Mouse (Mus musculus) ES-E14 (cell line): ENCODE data around the gene Gm11213. TPM values are rescaled to one million over a fixed set of nuclear protein-coding genes. Genes with fewer than 3 reads are reported as not detected.

Experiments used
- DNase-seq: peaks from one replicate; pipeline ENCODE4 v3.0.0-alpha.2; 2013; ENCODE audit warnings: low read depth, low spot score
- H3K27ac ChIP-seq: 2 replicates; pipeline ENCODE4 v1.5.1; 2012; ENCODE audit warnings: low read depth, mild to moderate bottlenecking, low read length, moderate library complexity, mixed read lengths; ENCODE audit not compliant: poor library complexity, insufficient read depth, severe bottlenecking
- H3K36me3 ChIP-seq: 2 replicates; pipeline ENCODE4 v1.6.1; 2012; ENCODE audit warnings: mild to moderate bottlenecking, low read length, moderate library complexity, mixed read lengths; ENCODE audit not compliant: control insufficient read depth, poor library complexity, insufficient read depth, severe bottlenecking
- H3K4me1 ChIP-seq, 2 experiments: fragments of 150-350 bp in 1 of 2; sonication (generic) in 1 of 2; 2 replicates each; pipeline ENCODE4 v1.6.1; 2012; ENCODE audit warnings: low read length in 2 of 2, mild to moderate bottlenecking in 1 of 2, mixed read lengths in 1 of 2; ENCODE audit not compliant: control insufficient read depth in 2 of 2, insufficient read depth in 2 of 2, poor library complexity in 1 of 2
- H3K4me3 ChIP-seq, 2 experiments: fragments of 150-350 bp in 1 of 2; sonication (generic) in 1 of 2; 2 replicates each; pipeline ENCODE4 v1.5.1; 2012; ENCODE audit warnings: low read length in 2 of 2, low read depth in 1 of 2, mild to moderate bottlenecking in 1 of 2, mixed read lengths in 1 of 2; ENCODE audit not compliant: insufficient read depth in 1 of 2, poor library complexity in 1 of 2, severe bottlenecking in 1 of 2
- H3K9ac ChIP-seq: 2 replicates; pipeline ENCODE4 v1.6.1; 2012; ENCODE audit warnings: low read depth, mild to moderate bottlenecking, low read length, mixed read lengths; ENCODE audit not compliant: poor library complexity, insufficient read depth, severe bottlenecking
- H3K9me3 ChIP-seq: fragments of 150-350 bp; sonication (generic); 2 replicates; pipeline ENCODE4 v1.6.1; 2012; ENCODE audit warnings: low read depth, mild to moderate bottlenecking, low read length; ENCODE audit not compliant: control insufficient read depth, insufficient read depth
- CHD2 ChIP-seq: IDR thresholded peaks from 2 replicates; pipeline ENCODE4 v1.6.1; 2014; ENCODE audit warnings: mild to moderate bottlenecking, low read depth, low read length, inconsistent platforms
- HCFC1 ChIP-seq: IDR thresholded peaks from 2 replicates; pipeline ENCODE4 v1.6.1; 2012; ENCODE audit warnings: low read length, inconsistent platforms, borderline replicate concordance; ENCODE audit not compliant: insufficient read depth
- MAFK ChIP-seq: IDR thresholded peaks from 2 replicates; pipeline ENCODE4 v1.6.1; 2014; ENCODE audit warnings: mild to moderate bottlenecking, low read depth, low read length, inconsistent platforms; ENCODE audit not compliant: insufficient read depth
- ZC3H11A ChIP-seq: IDR thresholded peaks from 2 replicates; pipeline ENCODE4 v1.6.1; 2012; ENCODE audit warnings: low read depth, mild to moderate bottlenecking, inconsistent platforms, low read length, borderline replicate concordance
- ZNF384 ChIP-seq: IDR thresholded peaks from 2 replicates; pipeline ENCODE4 v1.6.1; 2012; ENCODE audit warnings: low read depth, low read length, inconsistent platforms
- in situ Hi-C, 2 experiments: fragments of 600-800 bp; cut with MboI; formaldehyde crosslinking; loops; one replicate each; pipeline ENCODE4 v1.15.1; 2025; ENCODE audit warnings: low sequenced_read_pairs in 2 of 2, inconsistent platforms in 1 of 2; ENCODE audit not compliant: unreplicated experiment in 2 of 2
- total RNA-seq: library from RNA; depleted of rRNA; stranded (reverse); fragments of 300-350 nt; gene quantifications from 2 replicates; pipeline ENCODE4 v1.2.3, GENCODE M21; 2012

Gm11213 gene
- total RNA-seq, 1 experiment, result not detected

DNA sequence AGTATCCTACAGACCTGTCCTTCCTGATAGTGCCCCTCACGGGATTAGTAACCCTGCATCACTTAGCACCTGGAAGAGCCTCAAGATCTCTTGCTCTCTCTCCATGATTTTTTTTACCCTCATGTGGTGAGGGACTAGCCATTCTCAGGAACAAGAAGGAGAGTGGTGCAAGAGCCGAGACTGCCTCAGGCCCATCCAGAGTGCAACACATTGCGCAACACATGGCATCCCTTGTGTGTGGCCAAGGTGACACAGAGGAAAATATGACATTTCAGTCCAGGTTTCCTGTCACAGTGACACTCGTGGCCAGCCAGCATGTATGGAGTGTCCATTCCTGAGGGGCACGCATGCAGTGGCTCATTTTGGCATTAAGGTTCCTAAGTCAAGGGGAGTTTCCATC lies 32.4 kb downstream of the Gm11213 start:
- TF ChIP-seq ZC3H11A (no peak), HCFC1 (no peak), CHD2 (no peak), MAFK (no peak), ZNF384 (no peak)
- peaks cover 6% of the 10 kb centered on the region; the same call in 1 of the 2 replicates for H3K9me3 ChIP-seq
- in situ Hi-C loops, result no loop called here
- H3K4me1 ChIP-seq, result no peaks in the 10 kb centered on the region
- DNase-seq, result no peak
- H3K9ac ChIP-seq, result no peak overlapping the region
- H3K4me3 ChIP-seq, result no peak overlapping the region
- no peak overlapping the region for H3K27ac ChIP-seq
- H3K36me3 ChIP-seq, result peaks cover 12% of the 10 kb centered on the region; the same call in 1 of the 2 replicates

DNA sequence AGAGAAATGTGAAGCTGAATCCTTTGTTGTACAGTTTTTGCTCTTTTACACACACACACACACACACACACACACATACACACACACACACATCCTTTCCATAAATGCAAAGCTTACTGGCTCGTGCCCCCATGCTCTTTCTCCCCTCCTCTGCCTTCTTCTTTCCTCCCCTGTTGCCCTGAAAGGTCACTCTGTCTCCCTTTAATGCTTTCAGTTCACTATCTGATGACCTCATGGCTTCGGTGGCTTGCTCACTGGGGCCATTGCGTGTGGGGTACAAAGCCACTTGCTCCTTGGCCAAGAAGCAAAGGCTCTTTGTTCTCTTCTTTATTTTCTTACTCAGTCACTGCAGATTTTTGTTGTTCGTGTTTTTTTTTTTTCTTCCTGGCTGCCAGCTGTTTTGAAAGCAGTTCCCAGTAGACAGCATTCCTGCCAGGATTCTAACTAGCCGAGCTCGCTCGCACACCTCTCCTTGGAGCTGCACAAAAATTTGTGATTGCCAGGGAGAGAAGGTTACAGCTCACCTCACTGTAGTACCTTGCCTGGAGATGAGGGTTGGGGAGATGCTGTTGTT lies 34.8 kb downstream of the Gm11213 start:
- Histone ChIP-seq H3K36me3 (peaks cover 11% of the 10 kb centered on the region; the same call in 1 of the 2 replicates), H3K27ac (no peak overlapping the region)
- TF ChIP-seq HCFC1 (no peak), ZC3H11A (no peak)

DNA sequence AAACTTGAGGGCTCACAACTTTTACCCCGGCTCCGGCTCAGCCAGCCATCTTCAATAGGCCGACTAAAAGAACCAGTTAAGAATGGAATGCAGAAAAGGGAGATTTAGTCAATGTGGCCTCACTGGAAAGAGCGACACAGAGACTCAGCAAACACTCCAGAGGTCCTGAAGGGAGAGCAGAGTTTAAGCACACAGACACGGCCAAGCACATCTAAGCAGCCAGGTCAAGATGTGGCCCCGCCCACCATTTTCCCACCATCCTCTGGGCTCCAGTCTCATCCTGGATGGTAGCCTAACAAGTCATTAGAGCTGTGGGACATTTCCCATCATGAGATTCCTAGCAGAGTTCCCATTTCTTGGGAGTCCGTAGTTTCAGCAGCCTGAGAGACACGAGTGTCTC lies 35.7 kb downstream of the Gm11213 start:
- H3K4me3 ChIP-seq, result no peak overlapping the region
- no peak for DNase-seq
- 0 out of 2 replicates have a peak, but pooled peaks cover 4% of the 10 kb centered on the region for H3K9me3 ChIP-seq
- in situ Hi-C loops, result no loop called here
- no peak for TF ChIP-seq ZC3H11A
- TF ChIP-seq ZNF384, result no peak
- no peak for TF ChIP-seq MAFK
- no peak for TF ChIP-seq HCFC1
- no peak for TF ChIP-seq CHD2
- H3K4me1 ChIP-seq, result no peaks in the 10 kb centered on the region
- peaks cover 11% of the 10 kb centered on the region; the same call in 1 of the 2 replicates for H3K36me3 ChIP-seq
- H3K27ac ChIP-seq, result no peak overlapping the region
- H3K9ac ChIP-seq, result no peak overlapping the region

More for the DNA sequence above, 34.8 kb downstream of the Gm11213 start:
- no peak for DNase-seq
- Histone ChIP-seq H3K9me3 (0 out of 2 replicates have a peak, but pooled peaks cover 4% of the 10 kb centered on the region), H3K4me1 (no peaks in the 10 kb centered on the region), H3K4me3 (no peak overlapping the region), H3K9ac (no peak overlapping the region)
- in situ Hi-C loops, result no loop called here

DNA sequence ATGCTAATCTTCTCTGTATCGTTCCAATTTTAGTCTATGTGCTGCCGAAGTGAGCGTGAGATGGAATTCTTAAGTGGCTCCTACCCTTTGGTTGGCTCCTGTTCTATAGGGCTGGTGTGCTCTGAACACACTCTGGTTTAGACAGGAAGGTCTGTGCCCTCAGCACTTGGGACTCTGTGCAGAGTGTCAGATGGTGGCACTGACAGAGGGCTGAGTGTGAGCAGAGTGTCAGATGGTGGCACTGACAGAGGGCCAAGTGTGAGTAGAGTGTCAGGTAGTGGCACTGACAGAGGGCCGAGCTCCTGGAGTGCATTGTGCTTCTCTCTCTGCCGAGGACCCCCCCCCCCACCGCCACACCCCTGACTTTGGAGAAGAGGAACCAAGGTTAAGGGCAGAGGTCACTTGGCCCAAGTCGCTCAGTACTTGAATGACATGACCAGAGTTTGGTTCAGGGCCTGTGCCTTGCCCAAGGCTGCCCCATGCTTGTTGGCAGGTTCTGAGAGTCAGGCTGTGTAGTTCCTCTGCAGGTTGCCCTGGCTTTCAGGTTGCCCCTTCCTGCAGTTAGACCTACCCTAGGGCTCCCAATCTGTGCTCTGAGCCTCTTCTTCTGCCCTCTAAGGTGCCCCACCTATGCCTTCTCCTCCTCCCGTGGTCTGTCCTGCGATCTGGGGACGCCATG lies 37.2 kb downstream of the Gm11213 start:
- no peak overlapping the region for H3K4me3 ChIP-seq
- peaks cover 9% of the 10 kb centered on the region; the same call in 1 of the 2 replicates for H3K36me3 ChIP-seq
- no peaks in the 10 kb centered on the region for H3K4me1 ChIP-seq
- no peak overlapping the region for H3K27ac ChIP-seq
- no peak for TF ChIP-seq CHD2
- TF ChIP-seq ZC3H11A, result no peak
- no peak for TF ChIP-seq MAFK
- no peak for TF ChIP-seq ZNF384
- TF ChIP-seq HCFC1, result no peak
- in situ Hi-C loops, result no loop called here
- no peak overlapping the region for H3K9ac ChIP-seq
- DNase-seq, result no peak
- 0 out of 2 replicates have a peak, but pooled peaks cover 1% of the 10 kb centered on the region for H3K9me3 ChIP-seq
